Mouse (Mus musculus): ENCODE data around the gene Abcc4. TPM values are rescaled to one million over a fixed set of nuclear protein-coding genes. Genes with fewer than 3 reads are reported as not detected.

Abcc4 gene
- polyA plus RNA-seq, 1 experiment from 2014 or later: 1.8 TPM

DNA sequence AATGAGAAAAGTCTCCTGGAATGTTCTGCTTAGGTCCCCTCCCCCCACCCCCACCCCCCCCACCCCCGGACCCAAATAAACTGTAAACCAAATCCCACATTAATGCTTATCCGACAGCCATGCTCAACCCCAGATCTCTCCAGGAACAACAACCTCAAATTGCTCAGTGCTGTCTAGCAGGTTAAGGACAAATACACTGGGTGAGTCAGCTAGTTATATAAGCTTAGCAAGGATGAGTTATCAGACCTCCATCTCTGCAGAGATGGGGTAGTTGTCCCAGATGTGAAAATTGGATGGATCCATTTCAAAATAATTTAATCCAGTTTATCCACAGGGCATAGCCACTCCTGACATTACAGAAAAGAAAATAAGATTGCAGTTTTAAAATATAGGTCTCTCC, 210.6 kb downstream of the Abcc4 start:
- Histone ChIP-seq H3K9ac (no peak overlapping the region), H3K27me3 (no peaks in the 10 kb centered on the region), H3K27ac (replicated peaks) (no peak overlapping the region), H3K9me3 (replicated peaks) (no peaks in the 10 kb centered on the region), H3K36me3 (replicated peaks) (0 out of 2 replicates have a peak, but pooled peaks cover 3% of the 10 kb centered on the region), H3K4me2 (no peak overlapping the region), H3K4me1 (replicated peaks) (no peaks in the 10 kb centered on the region), H3K4me3 (replicated peaks) (no peak overlapping the region)
- no peak for ATAC-seq (ENCODE audit: insufficient read depth)
- 55% methylated on average over 2 of the region's 2 CpGs for WGBS (ENCODE audit: insufficient replicate concordance)

DNA sequence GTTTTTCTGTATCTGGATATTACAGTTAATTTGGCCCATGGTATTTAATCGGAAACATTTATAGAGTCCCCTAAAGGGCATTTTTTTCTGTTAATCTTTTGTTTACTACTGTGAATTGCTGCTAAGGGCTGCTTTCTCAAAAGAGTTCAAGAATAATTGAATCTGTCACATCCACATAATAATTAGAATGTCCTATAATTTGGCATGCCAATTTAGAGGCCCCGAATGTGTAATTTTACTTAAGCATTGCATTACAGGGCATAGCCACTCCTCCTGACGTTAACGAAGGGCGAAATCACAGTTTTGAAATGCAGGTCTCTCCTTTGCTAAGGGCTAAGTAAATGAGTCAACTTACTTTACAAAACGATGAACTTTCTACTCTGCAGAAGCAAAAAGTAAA, 214.3 kb downstream of the Abcc4 start:
- 76% methylated on average over 6 of the region's 6 CpGs for WGBS (ENCODE audit: insufficient replicate concordance)
- Histone ChIP-seq H3K9me3 (replicated peaks) (no peaks in the 10 kb centered on the region), H3K4me3 (replicated peaks) (no peak overlapping the region), H3K9ac (no peak overlapping the region), H3K4me2 (no peak overlapping the region), H3K27ac (replicated peaks) (no peak overlapping the region), H3K36me3 (replicated peaks) (no peaks in the 10 kb centered on the region), H3K27me3 (no peaks in the 10 kb centered on the region), H3K4me1 (replicated peaks) (no peaks in the 10 kb centered on the region)
- no peak for ATAC-seq (ENCODE audit: insufficient read depth)

DNA sequence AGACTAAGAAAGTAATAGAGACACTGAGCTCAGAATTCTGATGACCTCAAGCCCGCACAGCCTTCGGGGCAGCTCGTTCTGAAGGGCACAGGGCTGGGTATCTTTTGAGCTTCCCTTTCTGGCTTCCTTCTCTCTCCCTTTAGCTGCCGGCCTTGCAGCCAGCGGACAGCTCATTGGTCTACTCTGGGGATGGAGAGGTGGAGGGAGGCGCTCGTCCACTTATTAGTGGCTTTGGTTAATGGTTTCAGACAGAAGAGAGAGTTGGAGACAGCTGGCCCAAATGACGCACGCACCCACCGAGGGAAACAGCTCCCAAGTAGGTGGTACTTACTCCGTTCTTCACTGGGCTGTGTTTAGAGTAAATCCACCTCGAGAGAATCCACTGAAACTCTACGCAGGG, 214.7 kb downstream of the Abcc4 start:
- Histone ChIP-seq H3K27ac (replicated peaks) (no peak overlapping the region), H3K9me3 (replicated peaks) (no peaks in the 10 kb centered on the region), H3K9ac (no peak overlapping the region), H3K36me3 (replicated peaks) (no peaks in the 10 kb centered on the region), H3K4me3 (replicated peaks) (no peak overlapping the region), H3K4me2 (no peak overlapping the region), H3K27me3 (no peaks in the 10 kb centered on the region), H3K4me1 (replicated peaks) (no peaks in the 10 kb centered on the region)
- WGBS (ENCODE audit: insufficient replicate concordance): 50% methylated on average over 13 of the region's 13 CpGs
- ATAC-seq (ENCODE audit: insufficient read depth): no peak

DNA sequence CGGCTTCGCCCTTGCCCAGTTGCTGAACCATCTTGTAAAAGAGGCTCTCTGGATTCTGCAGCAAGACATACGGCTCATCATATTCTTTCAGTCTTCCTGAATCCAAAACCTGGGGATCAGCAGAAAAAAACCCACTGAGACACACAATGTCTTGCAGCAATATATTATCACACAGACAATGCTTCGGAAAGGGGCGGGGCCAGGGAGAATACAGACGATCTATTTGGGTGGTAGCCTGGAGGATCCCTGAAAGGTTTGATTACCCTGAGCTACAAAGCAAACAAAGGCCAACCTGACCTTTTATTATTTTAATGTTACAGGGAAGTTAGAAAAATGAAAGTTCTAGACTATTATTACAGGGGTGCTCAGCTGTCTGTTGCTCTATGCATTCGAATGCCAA, 215.5 kb downstream of the Abcc4 start:
- no peaks in the 10 kb centered on the region for H3K4me1 ChIP-seq (replicated peaks)
- H3K27ac ChIP-seq (replicated peaks): no peak overlapping the region
- no peaks in the 10 kb centered on the region for H3K36me3 ChIP-seq (replicated peaks)
- no peak overlapping the region for H3K9ac ChIP-seq
- H3K4me2 ChIP-seq: no peak overlapping the region
- no peak for ATAC-seq (ENCODE audit: insufficient read depth)
- H3K27me3 ChIP-seq: no peaks in the 10 kb centered on the region
- WGBS (ENCODE audit: insufficient replicate concordance): 69% methylated on average over 7 of the region's 7 CpGs
- no peak overlapping the region for H3K4me3 ChIP-seq (replicated peaks)
- no peaks in the 10 kb centered on the region for H3K9me3 ChIP-seq (replicated peaks)

DNA sequence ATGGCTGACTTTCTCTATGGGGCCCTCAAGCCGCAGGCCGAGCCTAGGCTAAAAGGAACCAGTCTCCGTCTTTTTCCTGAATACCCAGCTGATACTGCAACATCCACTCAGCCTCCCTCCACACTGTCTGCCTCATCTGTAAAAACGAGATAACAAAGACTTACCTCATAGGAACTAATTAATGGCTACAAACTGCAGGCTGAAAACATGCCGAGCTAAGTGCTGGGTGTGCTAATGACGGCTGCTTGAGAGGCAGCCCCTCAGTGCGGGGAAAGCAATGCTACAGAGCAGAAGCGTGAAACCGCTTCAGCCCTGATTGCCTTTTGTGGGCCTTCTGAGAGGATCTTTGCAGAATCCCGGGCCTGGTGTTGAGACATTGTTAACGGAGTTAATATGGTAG, 219.7 kb downstream of the Abcc4 start:
- no peak overlapping the region for H3K9ac ChIP-seq
- no peak overlapping the region for H3K4me2 ChIP-seq
- 81% methylated on average over 11 of the region's 11 CpGs for WGBS (ENCODE audit: insufficient replicate concordance)
- H3K4me1 ChIP-seq (replicated peaks): no peaks in the 10 kb centered on the region
- no peaks in the 10 kb centered on the region for H3K9me3 ChIP-seq (replicated peaks)
- H3K4me3 ChIP-seq (replicated peaks): no peak overlapping the region
- H3K27ac ChIP-seq (replicated peaks): no peak overlapping the region
- no peak for ATAC-seq (ENCODE audit: insufficient read depth)
- no peaks in the 10 kb centered on the region for H3K27me3 ChIP-seq
- H3K36me3 ChIP-seq (replicated peaks): no peaks in the 10 kb centered on the region

DNA sequence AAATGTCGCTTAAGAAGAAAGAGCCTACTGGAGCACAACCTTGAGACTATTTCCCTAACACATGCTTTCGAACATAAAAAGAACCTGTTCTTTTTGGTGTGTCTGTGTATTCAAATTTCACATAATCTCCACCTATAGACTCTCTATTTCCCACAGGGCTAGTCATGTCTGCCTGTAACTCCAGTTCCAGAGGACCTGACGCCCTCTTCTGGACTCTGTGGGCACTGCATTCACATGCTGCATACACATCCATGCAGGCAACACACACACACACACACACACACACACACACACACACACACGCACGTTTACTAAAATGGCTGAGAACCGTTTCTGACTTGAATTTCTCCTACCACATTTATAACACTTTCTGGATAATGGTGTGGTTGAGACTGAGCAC, 220.4 kb downstream of the Abcc4 start:
- Histone ChIP-seq H3K27me3 (no peaks in the 10 kb centered on the region), H3K27ac (replicated peaks) (no peak overlapping the region), H3K9ac (no peak overlapping the region), H3K4me1 (replicated peaks) (no peaks in the 10 kb centered on the region), H3K9me3 (replicated peaks) (no peaks in the 10 kb centered on the region), H3K4me2 (no peak overlapping the region), H3K4me3 (replicated peaks) (no peak overlapping the region), H3K36me3 (replicated peaks) (no peaks in the 10 kb centered on the region)
- ATAC-seq (ENCODE audit: insufficient read depth): no peak
- WGBS (ENCODE audit: insufficient replicate concordance): 82% methylated on average over 6 of the region's 6 CpGs

DNA sequence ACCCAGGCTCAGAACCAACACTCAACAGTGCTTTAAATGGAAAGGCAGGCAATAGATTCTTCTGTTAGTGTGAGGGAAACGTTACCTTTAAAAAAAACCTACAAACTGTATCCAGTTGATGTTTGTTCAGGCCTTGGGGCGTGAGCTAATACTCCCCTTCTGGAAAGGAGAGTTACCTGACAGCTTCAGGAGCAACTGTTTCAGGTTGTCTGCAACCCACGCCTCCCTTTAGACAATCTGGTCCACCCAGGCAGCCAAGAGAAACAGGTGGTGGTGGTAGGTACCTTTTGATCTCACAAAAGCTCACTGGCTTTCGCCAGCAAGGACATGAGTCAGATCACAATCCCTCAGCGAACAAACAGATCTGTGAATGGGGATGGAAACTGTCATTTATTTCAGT, 223.7 kb downstream of the Abcc4 start:
- H3K9ac ChIP-seq: no peak overlapping the region
- no peak overlapping the region for H3K4me3 ChIP-seq (replicated peaks)
- no peak overlapping the region for H3K4me2 ChIP-seq
- H3K4me1 ChIP-seq (replicated peaks): no peaks in the 10 kb centered on the region
- H3K36me3 ChIP-seq (replicated peaks): no peaks in the 10 kb centered on the region
- no peaks in the 10 kb centered on the region for H3K27me3 ChIP-seq
- no peak for ATAC-seq (ENCODE audit: insufficient read depth)
- H3K9me3 ChIP-seq (replicated peaks): no peaks in the 10 kb centered on the region
- 64% methylated on average over 5 of the region's 5 CpGs for WGBS (ENCODE audit: insufficient replicate concordance)
- H3K27ac ChIP-seq (replicated peaks): no peak overlapping the region

DNA sequence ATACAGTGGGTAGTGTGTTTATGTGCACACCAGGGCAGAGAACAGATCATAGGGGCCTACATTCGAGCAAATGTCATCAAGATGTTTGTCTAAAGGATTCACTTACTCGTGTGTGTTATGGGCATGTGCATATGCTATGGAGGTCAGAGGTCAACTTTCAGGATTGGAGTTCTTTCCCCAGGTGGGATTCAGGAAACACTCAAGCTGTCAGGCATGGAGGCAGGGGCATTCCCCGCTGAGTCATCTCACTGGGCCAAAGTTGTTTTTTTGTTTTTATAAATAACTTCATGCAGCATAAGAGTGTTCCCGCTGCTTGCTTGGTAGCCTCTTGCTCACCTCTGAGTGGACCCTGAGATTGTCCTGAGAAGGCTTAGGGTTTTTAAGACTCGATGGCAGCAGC, 224.2 kb downstream of the Abcc4 start:
- WGBS (ENCODE audit: insufficient replicate concordance): 60% methylated on average over 5 of the region's 5 CpGs
- no peak overlapping the region for H3K4me3 ChIP-seq (replicated peaks)
- no peak overlapping the region for H3K27ac ChIP-seq (replicated peaks)
- H3K36me3 ChIP-seq (replicated peaks): no peaks in the 10 kb centered on the region
- H3K9me3 ChIP-seq (replicated peaks): no peaks in the 10 kb centered on the region
- no peaks in the 10 kb centered on the region for H3K4me1 ChIP-seq (replicated peaks)
- no peaks in the 10 kb centered on the region for H3K27me3 ChIP-seq
- no peak for ATAC-seq (ENCODE audit: insufficient read depth)
- H3K9ac ChIP-seq: no peak overlapping the region
- no peak overlapping the region for H3K4me2 ChIP-seq

DNA sequence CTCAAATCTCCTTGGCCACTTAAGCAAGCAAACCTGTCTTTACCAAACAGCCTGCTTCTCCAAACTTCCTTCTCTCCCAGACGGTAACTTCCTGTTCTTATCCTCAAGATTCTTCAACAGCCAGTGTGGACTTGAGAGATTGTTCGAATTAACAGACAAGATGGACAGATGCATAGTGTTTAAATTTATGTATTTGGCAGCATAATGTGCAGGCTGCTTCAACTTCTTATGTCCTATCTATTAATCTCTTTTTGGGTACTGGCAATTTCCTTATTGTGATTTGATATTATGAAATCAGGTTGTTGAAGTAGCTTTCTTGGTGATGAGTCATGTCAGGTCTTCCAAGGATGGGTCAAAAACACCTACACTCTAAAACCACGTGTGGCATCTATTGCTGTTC, 229.7 kb downstream of the Abcc4 start:
- Histone ChIP-seq H3K27ac (replicated peaks) (no peak overlapping the region), H3K4me1 (replicated peaks) (0 out of 2 replicates have a peak, but pooled peaks cover 6% of the 10 kb centered on the region), H3K36me3 (replicated peaks) (no peaks in the 10 kb centered on the region), H3K9ac (no peak overlapping the region), H3K9me3 (replicated peaks) (no peaks in the 10 kb centered on the region), H3K27me3 (peaks cover 35% of the 10 kb centered on the region), H3K4me3 (replicated peaks) (no peak overlapping the region), H3K4me2 (no peak overlapping the region)
- ATAC-seq (ENCODE audit: insufficient read depth): no peak
- 40% methylated on average over 3 of the region's 3 CpGs for WGBS (ENCODE audit: insufficient replicate concordance)

DNA sequence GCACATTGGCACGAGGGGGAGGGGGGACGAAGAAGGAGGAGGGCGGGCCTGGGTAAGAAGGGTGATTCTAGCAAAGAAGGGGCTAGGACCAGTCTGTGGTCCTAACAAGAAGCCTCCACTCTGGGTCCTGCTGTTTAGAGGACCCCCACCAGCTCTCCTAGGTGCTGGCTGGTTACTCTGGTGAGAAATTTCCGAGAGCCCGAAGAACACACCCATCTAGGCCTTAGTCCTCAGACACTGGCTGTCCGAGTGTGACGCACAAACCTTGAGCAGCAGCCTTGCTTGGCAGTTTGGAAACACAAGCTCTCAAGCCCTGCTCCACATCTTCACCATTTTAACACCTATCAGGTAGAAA, 230.9 kb downstream of the Abcc4 start:
- Histone ChIP-seq H3K9ac (no peak overlapping the region), H3K4me2 (no peak overlapping the region)
- 53% methylated on average over 7 of the region's 7 CpGs for WGBS (ENCODE audit: insufficient replicate concordance)

DNA sequence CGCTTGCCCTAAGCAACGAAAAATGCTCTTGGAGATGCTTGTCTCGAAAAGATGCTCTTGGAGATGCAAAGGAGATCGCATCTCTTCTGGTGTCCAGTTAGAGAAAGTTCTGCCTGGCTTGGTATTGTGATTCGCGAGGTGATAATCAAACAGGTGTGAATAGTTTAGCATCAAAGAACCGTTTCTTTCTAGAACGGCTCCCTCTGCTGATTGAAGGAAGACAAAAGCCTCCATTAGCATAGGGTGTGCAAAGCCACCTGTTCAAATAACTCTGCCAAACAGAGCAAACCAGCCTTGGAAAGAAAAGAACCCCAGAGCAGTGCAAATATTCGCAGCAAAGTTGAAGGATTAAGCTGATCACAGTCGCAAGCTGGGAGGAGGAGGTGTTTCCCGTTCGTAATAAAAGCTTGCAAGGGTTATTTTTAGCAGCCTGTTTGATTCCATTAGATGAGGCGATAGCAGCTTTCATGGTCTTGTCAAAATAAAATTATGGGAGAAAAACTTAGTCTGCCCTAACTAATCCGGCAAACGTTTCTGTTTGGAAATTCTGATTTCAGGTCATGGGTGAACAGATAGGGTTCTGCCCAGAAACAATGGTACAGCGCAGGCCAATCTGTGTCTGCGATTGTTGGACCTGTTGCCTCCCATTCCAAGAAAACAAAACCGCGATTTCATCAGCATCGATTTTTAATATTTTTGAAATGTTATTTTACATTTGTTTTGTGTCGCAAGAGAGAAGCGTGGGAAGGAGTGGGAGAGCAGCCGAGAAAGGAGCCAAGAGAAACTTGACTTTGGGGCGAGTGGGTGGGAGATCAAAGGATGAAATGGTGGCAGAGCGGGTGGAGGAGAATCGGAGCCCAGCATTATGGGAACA, 231.6 kb downstream of the Abcc4 start:
- WGBS (ENCODE audit: insufficient replicate concordance): 19% methylated on average over 26 of the region's 26 CpGs
- H3K9ac ChIP-seq: no peak overlapping the region
- H3K9me3 ChIP-seq (replicated peaks): no peaks in the 10 kb centered on the region
- H3K4me1 ChIP-seq (replicated peaks): 0 out of 2 replicates have a peak, but pooled peaks cover 6% of the 10 kb centered on the region
- H3K4me3 ChIP-seq (replicated peaks): no peak overlapping the region
- H3K4me2 ChIP-seq: peak overlapping the region; percentile 50
- peaks cover 35% of the 10 kb centered on the region for H3K27me3 ChIP-seq
- ATAC-seq (ENCODE audit: insufficient read depth): no peak
- no peaks in the 10 kb centered on the region for H3K36me3 ChIP-seq (replicated peaks)
- H3K27ac ChIP-seq (replicated peaks): no peak overlapping the region

More for the DNA sequence above, 230.9 kb downstream of the Abcc4 start:
- H3K9me3 ChIP-seq (replicated peaks): no peaks in the 10 kb centered on the region
- no peak overlapping the region for H3K27ac ChIP-seq (replicated peaks)
- ATAC-seq (ENCODE audit: insufficient read depth): no peak
- peaks cover 35% of the 10 kb centered on the region for H3K27me3 ChIP-seq
- no peak overlapping the region for H3K4me3 ChIP-seq (replicated peaks)
- 0 out of 2 replicates have a peak, but pooled peaks cover 6% of the 10 kb centered on the region for H3K4me1 ChIP-seq (replicated peaks)
- no peaks in the 10 kb centered on the region for H3K36me3 ChIP-seq (replicated peaks)

DNA sequence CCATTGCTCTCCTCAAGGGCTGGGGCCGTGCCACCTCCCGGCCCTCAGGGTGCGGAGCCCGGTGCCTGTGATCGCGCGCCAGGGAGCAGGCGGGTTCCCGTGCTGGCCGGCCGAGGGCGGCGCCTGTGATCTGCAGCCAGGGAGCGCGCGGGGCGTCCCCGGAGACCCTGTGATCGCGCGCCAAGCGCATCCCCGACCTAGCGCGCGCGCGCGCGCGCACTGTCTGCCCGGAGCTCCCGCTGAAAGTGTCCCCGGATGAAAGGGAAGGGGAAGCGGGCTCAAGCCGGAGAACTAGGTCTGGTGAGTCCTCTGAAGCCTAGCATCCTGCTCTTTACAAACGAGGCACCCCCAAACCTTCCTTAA, 232.2 kb downstream of the Abcc4 start:
- WGBS (ENCODE audit: insufficient replicate concordance): under 1% methylated on average over 37 of the region's 37 CpGs
- Histone ChIP-seq H3K27me3 (peaks cover 35% of the 10 kb centered on the region), H3K9me3 (replicated peaks) (no peaks in the 10 kb centered on the region), H3K9ac (no peak overlapping the region), H3K4me3 (replicated peaks) (peak overlapping the region; percentile 20; the same call in 1 of the 2 replicates), H3K4me2 (peak overlapping the region; percentile 50), H3K36me3 (replicated peaks) (no peaks in the 10 kb centered on the region), H3K27ac (replicated peaks) (no peak overlapping the region), H3K4me1 (replicated peaks) (0 out of 2 replicates have a peak, but pooled peaks cover 6% of the 10 kb centered on the region)
- ATAC-seq (ENCODE audit: insufficient read depth): no peak

All from liver, embryonic 15.5 days (tissue).